Mouse (Mus musculus): ENCODE measurements around the gene Smpd3. TPM values are rescaled to one million over a fixed set of nuclear protein-coding genes. Genes with fewer than 3 reads are reported as not detected.

The Smpd3 gene
- polyA plus RNA-seq (2015; fragmentation: Nextera tagmentation; extraction: Ambion mirVana) = 55.0 and 63.4 TPM in 2 replicates

- ATAC-seq = peak; percentile 99
- H3K36me3 ChIP-seq (ENCODE audit: control insufficient read depth, insufficient read depth, low read length) = no peaks in the 10 kb centered on the region
- H3K27ac ChIP-seq (ENCODE audit: low read depth, low read length) = peak within 1 kb of the TSS; percentile 89
- H3K4me3 ChIP-seq (ENCODE audit: low read length) = peak within 1 kb of the TSS; percentile 63
- H3K4me1 ChIP-seq (ENCODE audit: control insufficient read depth, insufficient read depth, low read depth, low read length) = peaks cover 17% of the 10 kb centered on the region
- under 1% methylated on average over 45 of the region's 45 CpGs for WGBS
- H3K27me3 ChIP-seq (replicated peaks; ENCODE audit: control insufficient read depth, insufficient read depth, low read length) = no peaks in the 10 kb centered on the region
- peak within 1 kb of the TSS; percentile 58 for H3K4me2 ChIP-seq (ENCODE audit: low read length)
- no peaks in the 10 kb centered on the region for H3K9me3 ChIP-seq (ENCODE audit: control insufficient read depth, low read length)
- peak within 1 kb of the TSS; percentile 82 for H3K9ac ChIP-seq (ENCODE audit: low read depth, low read length)
Measured at GRCm38 (mm10) chr8:106337852-106338521, at the start of gene Smpd3. Gene Smpd3, minus strand, starts transcription at chr8:106337988.

GRCm38 (mm10) chr8:106381026-106381425, 43.2 kb upstream of the Smpd3 start:
- H3K4me1 ChIP-seq (ENCODE audit: control insufficient read depth, insufficient read depth, low read depth, low read length) = peaks cover 4% of the 10 kb centered on the region; the same call in 1 of the 2 replicates
- H3K9me3 ChIP-seq (ENCODE audit: control insufficient read depth, low read length) = no peaks in the 10 kb centered on the region
- no peaks in the 10 kb centered on the region for H3K36me3 ChIP-seq (ENCODE audit: control insufficient read depth, insufficient read depth, low read length)
- H3K4me2 ChIP-seq (ENCODE audit: low read length) = no peak overlapping the region
- no peak for ATAC-seq
- no peak overlapping the region for H3K4me3 ChIP-seq (ENCODE audit: low read length)
- H3K27ac ChIP-seq (ENCODE audit: low read depth, low read length) = no peak overlapping the region
- 94% methylated on average over 6 of the region's 6 CpGs for WGBS
- H3K27me3 ChIP-seq (replicated peaks; ENCODE audit: control insufficient read depth, insufficient read depth, low read length) = no peaks in the 10 kb centered on the region
- H3K9ac ChIP-seq (ENCODE audit: low read depth, low read length) = no peak overlapping the region

GRCm38 (mm10) chr8:106379357-106379756, 41.6 kb upstream of the Smpd3 start:
- Histone ChIP-seq H3K4me1 (ENCODE audit: control insufficient read depth, insufficient read depth, low read depth, low read length) (peaks cover 4% of the 10 kb centered on the region; the same call in 1 of the 2 replicates), H3K36me3 (ENCODE audit: control insufficient read depth, insufficient read depth, low read length) (no peaks in the 10 kb centered on the region), H3K9ac (ENCODE audit: low read depth, low read length) (no peak overlapping the region), H3K4me2 (ENCODE audit: low read length) (no peak overlapping the region), H3K27ac (ENCODE audit: low read depth, low read length) (no peak overlapping the region), H3K4me3 (ENCODE audit: low read length) (no peak overlapping the region), H3K27me3 (replicated peaks; ENCODE audit: control insufficient read depth, insufficient read depth, low read length) (no peaks in the 10 kb centered on the region), H3K9me3 (ENCODE audit: control insufficient read depth, low read length) (no peaks in the 10 kb centered on the region)
- 88% methylated on average over 5 of the region's 5 CpGs for WGBS
- no peak for ATAC-seq

- Histone ChIP-seq H3K9me3 (ENCODE audit: control insufficient read depth, low read length) (no peaks in the 10 kb centered on the region), H3K9ac (ENCODE audit: low read depth, low read length) (no peak overlapping the region), H3K27me3 (replicated peaks; ENCODE audit: control insufficient read depth, insufficient read depth, low read length) (no peaks in the 10 kb centered on the region), H3K4me3 (ENCODE audit: low read length) (no peak overlapping the region), H3K27ac (ENCODE audit: low read depth, low read length) (no peak overlapping the region), H3K4me1 (ENCODE audit: control insufficient read depth, insufficient read depth, low read depth, low read length) (peaks cover 4% of the 10 kb centered on the region; the same call in 1 of the 2 replicates), H3K4me2 (ENCODE audit: low read length) (no peak overlapping the region), H3K36me3 (ENCODE audit: control insufficient read depth, insufficient read depth, low read length) (no peaks in the 10 kb centered on the region)
- ATAC-seq = no peak
- 56% methylated on average over 7 of the region's 7 CpGs for WGBS
Measured at GRCm38 (mm10) chr8:106378501-106379048, 40.8 kb upstream of the Smpd3 start.

GRCm38 (mm10) chr8:106376862-106377261, 39.1 kb upstream of the Smpd3 start:
- no peaks in the 10 kb centered on the region for H3K36me3 ChIP-seq (ENCODE audit: control insufficient read depth, insufficient read depth, low read length)
- peaks cover 4% of the 10 kb centered on the region; the same call in 1 of the 2 replicates for H3K4me1 ChIP-seq (ENCODE audit: control insufficient read depth, insufficient read depth, low read depth, low read length)
- H3K27me3 ChIP-seq (replicated peaks; ENCODE audit: control insufficient read depth, insufficient read depth, low read length) = no peaks in the 10 kb centered on the region
- no peak overlapping the region for H3K9ac ChIP-seq (ENCODE audit: low read depth, low read length)
- no peak overlapping the region for H3K4me3 ChIP-seq (ENCODE audit: low read length)
- no peak overlapping the region for H3K4me2 ChIP-seq (ENCODE audit: low read length)
- H3K9me3 ChIP-seq (ENCODE audit: control insufficient read depth, low read length) = no peaks in the 10 kb centered on the region
- 7% methylated on average over 9 of the region's 9 CpGs for WGBS
- no peak overlapping the region for H3K27ac ChIP-seq (ENCODE audit: low read depth, low read length)
- peak; percentile 63 for ATAC-seq

GRCm38 (mm10) chr8:106375957-106376356, 38.2 kb upstream of the Smpd3 start:
- WGBS = 74% methylated on average over 7 of the region's 7 CpGs
- Histone ChIP-seq H3K27ac (ENCODE audit: low read depth, low read length) (no peak overlapping the region), H3K36me3 (ENCODE audit: control insufficient read depth, insufficient read depth, low read length) (no peaks in the 10 kb centered on the region), H3K4me2 (ENCODE audit: low read length) (no peak overlapping the region), H3K9ac (ENCODE audit: low read depth, low read length) (no peak overlapping the region), H3K9me3 (ENCODE audit: control insufficient read depth, low read length) (no peaks in the 10 kb centered on the region), H3K4me3 (ENCODE audit: low read length) (no peak overlapping the region), H3K4me1 (ENCODE audit: control insufficient read depth, insufficient read depth, low read depth, low read length) (peaks cover 4% of the 10 kb centered on the region; the same call in 1 of the 2 replicates), H3K27me3 (replicated peaks; ENCODE audit: control insufficient read depth, insufficient read depth, low read length) (no peaks in the 10 kb centered on the region)
- ATAC-seq = no peak

- H3K4me2 ChIP-seq (ENCODE audit: low read length) = no peak overlapping the region
- no peaks in the 10 kb centered on the region for H3K36me3 ChIP-seq (ENCODE audit: control insufficient read depth, insufficient read depth, low read length)
- WGBS = 89% methylated on average over 7 of the region's 7 CpGs
Measured at GRCm38 (mm10) chr8:106369069-106369468, 31.3 kb upstream of the Smpd3 start.

GRCm38 (mm10) chr8:106368501-106368900, 30.7 kb upstream of the Smpd3 start:
- H3K36me3 ChIP-seq (ENCODE audit: control insufficient read depth, insufficient read depth, low read length) = no peaks in the 10 kb centered on the region
- no peaks in the 10 kb centered on the region for H3K9me3 ChIP-seq (ENCODE audit: control insufficient read depth, low read length)
- no peak overlapping the region for H3K4me2 ChIP-seq (ENCODE audit: low read length)
- no peak overlapping the region for H3K9ac ChIP-seq (ENCODE audit: low read depth, low read length)
- no peak overlapping the region for H3K27ac ChIP-seq (ENCODE audit: low read depth, low read length)
- H3K4me3 ChIP-seq (ENCODE audit: low read length) = no peak overlapping the region
- 65% methylated on average over 3 of the region's 3 CpGs for WGBS
- ATAC-seq = no peak
- H3K4me1 ChIP-seq (ENCODE audit: control insufficient read depth, insufficient read depth, low read depth, low read length) = no peaks in the 10 kb centered on the region
- H3K27me3 ChIP-seq (replicated peaks; ENCODE audit: control insufficient read depth, insufficient read depth, low read length) = no peaks in the 10 kb centered on the region

More at GRCm38 (mm10) chr8:106369069-106369468, 31.3 kb upstream of the Smpd3 start:
- Histone ChIP-seq H3K4me1 (ENCODE audit: control insufficient read depth, insufficient read depth, low read depth, low read length) (no peaks in the 10 kb centered on the region), H3K9me3 (ENCODE audit: control insufficient read depth, low read length) (no peaks in the 10 kb centered on the region), H3K27me3 (replicated peaks; ENCODE audit: control insufficient read depth, insufficient read depth, low read length) (no peaks in the 10 kb centered on the region), H3K4me3 (ENCODE audit: low read length) (no peak overlapping the region), H3K27ac (ENCODE audit: low read depth, low read length) (no peak overlapping the region), H3K9ac (ENCODE audit: low read depth, low read length) (no peak overlapping the region)
- ATAC-seq = no peak

GRCm38 (mm10) chr8:106364837-106365236, 27.0 kb upstream of the Smpd3 start:
- Histone ChIP-seq H3K4me1 (ENCODE audit: control insufficient read depth, insufficient read depth, low read depth, low read length) (no peaks in the 10 kb centered on the region), H3K4me2 (ENCODE audit: low read length) (no peak overlapping the region), H3K36me3 (ENCODE audit: control insufficient read depth, insufficient read depth, low read length) (no peaks in the 10 kb centered on the region), H3K9ac (ENCODE audit: low read depth, low read length) (no peak overlapping the region), H3K27me3 (replicated peaks; ENCODE audit: control insufficient read depth, insufficient read depth, low read length) (no peaks in the 10 kb centered on the region), H3K4me3 (ENCODE audit: low read length) (no peak overlapping the region), H3K9me3 (ENCODE audit: control insufficient read depth, low read length) (no peaks in the 10 kb centered on the region), H3K27ac (ENCODE audit: low read depth, low read length) (no peak overlapping the region)
- ATAC-seq = no peak
- WGBS = 84% methylated on average over 5 of the region's 5 CpGs

All from hindbrain, embryonic 16.5 days (tissue).